8 mouse cellular contexts compared by ENCODE assay signal in the genomic region with DNA sequence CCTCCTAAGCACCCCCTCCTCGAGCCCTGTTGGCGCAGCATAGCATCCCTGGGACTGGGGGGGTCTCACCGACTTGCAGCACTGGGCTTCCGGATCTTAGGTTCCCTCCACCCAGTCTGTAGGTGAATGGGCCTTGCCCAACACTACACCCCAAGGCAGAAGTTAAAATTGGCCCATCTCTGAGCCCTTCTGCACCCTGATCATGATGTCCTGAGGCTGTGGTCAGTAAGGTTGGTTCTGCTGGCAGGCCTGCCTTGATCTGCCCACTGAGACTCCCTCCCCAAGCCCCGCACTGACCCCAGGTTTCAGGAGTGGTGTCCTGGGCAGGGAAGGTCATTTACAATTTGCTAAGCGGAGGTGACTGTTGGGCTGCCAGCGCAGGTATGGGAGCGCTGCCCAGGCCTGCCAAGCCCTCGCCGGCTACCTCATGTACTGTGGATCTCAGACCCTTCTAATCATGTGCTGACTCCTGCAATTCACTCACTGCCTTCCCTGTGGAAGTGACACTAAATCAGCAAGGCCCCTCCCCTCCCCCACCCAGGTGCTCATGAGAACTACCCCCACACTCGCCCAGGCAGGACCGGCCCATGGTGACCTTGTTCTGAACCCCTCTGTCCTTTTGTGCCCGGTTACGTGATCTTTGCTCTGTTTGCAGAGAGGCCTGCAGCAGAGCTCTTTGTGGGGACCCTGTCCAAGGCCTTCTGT. TPM values are rescaled to one million over a fixed set of nuclear protein-coding genes. Genes with fewer than 3 reads are reported as not detected.
DNase-seq lines count a peak whose midpoint lies in the region; ATAC-seq and TF ChIP-seq lines count a peak whose summit lies in the region.

No protein-coding gene starts in this region.

- no peak for TF ChIP-seq POLR2A in ES-Bruce4 (IDR thresholded peaks at IDR 0.05; ENCODE audit: insufficient read depth, low read length)

- H3K27me3 ChIP-seq in heart, embryonic 11.5 days (ENCODE audit: control insufficient read depth, insufficient read depth, low read length): no peaks in the 10 kb centered on the region
- H3K27me3 ChIP-seq in ES-Bruce4 (ENCODE audit: control insufficient read depth, insufficient read depth, low read length, poor library complexity, severe bottlenecking): no peaks in the 10 kb centered on the region
- 0 out of 2 replicates have a peak, but pooled peaks cover 7% of the 10 kb centered on the region for H3K27me3 ChIP-seq in forebrain, embryonic 12.5 days
- H3K27me3 ChIP-seq in liver, embryonic 11.5 days (replicated peaks; ENCODE audit: control insufficient read depth, insufficient read depth, low read length): no peaks in the 10 kb centered on the region; the same call in 1 of the 2 replicates

- H3K4me3 ChIP-seq in heart, embryonic 11.5 days (ENCODE audit: low read depth, low read length): no peak overlapping the region
- H3K4me3 ChIP-seq in ES-Bruce4 (ENCODE audit: low read depth, low read length): no peak overlapping the region
- no peak overlapping the region for H3K4me3 ChIP-seq in forebrain, embryonic 12.5 days (replicated peaks)
- no peak overlapping the region for H3K4me3 ChIP-seq in liver, embryonic 11.5 days (ENCODE audit: low read depth, low read length)

- no peak for DNase-seq in heart, postnatal 25 days (ENCODE audit: low spot score)
- DNase-seq in liver, embryonic 11.5 days (ENCODE audit: low spot score): peak; percentile 66
- DNase-seq in right cerebral cortex, postnatal 25 days: no peak
- no peak for DNase-seq in urinary bladder, adult 2 months (ENCODE audit: low spot score)
- DNase-seq in left cerebral cortex, postnatal 10 days (ENCODE audit: extremely low spot score in 1 of 2, low spot score in 2 of 2): no peak

- 0 out of 2 replicates have a peak, but pooled peaks cover 3% of the 10 kb centered on the region for H3K36me3 ChIP-seq in heart, embryonic 11.5 days (ENCODE audit: control insufficient read depth, insufficient read depth, low read length)
- H3K36me3 ChIP-seq in ES-Bruce4 (ENCODE audit: control insufficient read depth, insufficient read depth, low read length, poor library complexity, severe bottlenecking): no peaks in the 10 kb centered on the region
- H3K36me3 ChIP-seq in forebrain, embryonic 12.5 days (replicated peaks): peaks cover 51% of the 10 kb centered on the region
- H3K36me3 ChIP-seq in liver, embryonic 11.5 days (ENCODE audit: control insufficient read depth, insufficient read depth, low read length): peaks cover 9% of the 10 kb centered on the region

- no peak for TF ChIP-seq CTCF in ES-Bruce4 (IDR thresholded peaks at IDR 0.05; ENCODE audit: low read depth, low read length)

- intact Hi-C loops in heart, postnatal 25 days (cut with DNase I): loop anchor here (10.0 kb wide), 2 partner anchors 318 to 348 kb away; partner anchors contain the start of genes Hspb9 and Kat2a
- intact Hi-C loops in left cerebral cortex, postnatal 10 days (cut with DNase I): no loop called here

- WGBS in heart, embryonic 11.5 days (ENCODE audit: insufficient replicate concordance): 47% methylated on average over 14 of the region's 14 CpGs
- 83% methylated on average over 14 of the region's 14 CpGs for WGBS in forebrain, embryonic 12.5 days
- 56% methylated on average over 14 of the region's 14 CpGs for WGBS in liver, embryonic 11.5 days

- peak overlapping the region; percentile 99 for H3K27ac ChIP-seq in heart, embryonic 11.5 days (ENCODE audit: low read depth, low read length)
- peak overlapping the region; percentile 33; the same call in 1 of the 2 replicates for H3K27ac ChIP-seq in ES-Bruce4 (ENCODE audit: insufficient read depth, low read length)
- H3K27ac ChIP-seq in forebrain, embryonic 12.5 days: peak overlapping the region; percentile 73
- peak overlapping the region; percentile 99 for H3K27ac ChIP-seq in liver, embryonic 11.5 days (ENCODE audit: low read depth, low read length)

- H3K9me3 ChIP-seq in heart, embryonic 11.5 days (replicated peaks; ENCODE audit: control insufficient read depth, low read length): no peaks in the 10 kb centered on the region
- H3K9me3 ChIP-seq in ES-Bruce4 (replicated peaks; ENCODE audit: control insufficient read depth, insufficient read depth, low read length, poor library complexity, severe bottlenecking): no peaks in the 10 kb centered on the region
- H3K9me3 ChIP-seq in forebrain, embryonic 12.5 days: no peaks in the 10 kb centered on the region
- no peaks in the 10 kb centered on the region for H3K9me3 ChIP-seq in liver, embryonic 11.5 days (ENCODE audit: control insufficient read depth, low read length)

- peak; percentile 11; the same call in 1 of the 2 replicates for ATAC-seq in heart, embryonic 11.5 days (replicated peaks; ENCODE audit: insufficient number of reproducible peaks, low FRiP score, low TSS enrichment)
- ATAC-seq in forebrain, embryonic 12.5 days (ENCODE audit: low FRiP score): no peak
- no peak for ATAC-seq in liver, embryonic 11.5 days (replicated peaks; ENCODE audit: low FRiP score)

- peak overlapping the region; percentile 46 for H3K4me2 ChIP-seq in heart, embryonic 11.5 days
- no peak overlapping the region for H3K4me2 ChIP-seq in forebrain, embryonic 12.5 days
- peak overlapping the region; percentile 46 for H3K4me2 ChIP-seq in liver, embryonic 11.5 days

- peak overlapping the region; percentile 64 for H3K9ac ChIP-seq in heart, embryonic 11.5 days (ENCODE audit: low read depth, low read length)
- peak overlapping the region; percentile 41 for H3K9ac ChIP-seq in ES-Bruce4 (ENCODE audit: low read depth, poor library complexity, severe bottlenecking)
- no peak overlapping the region for H3K9ac ChIP-seq in forebrain, embryonic 12.5 days
- peak overlapping the region; percentile 46 for H3K9ac ChIP-seq in liver, embryonic 11.5 days (ENCODE audit: low read depth, low read length)

- no peak for TF ChIP-seq EP300 in ES-Bruce4 (IDR thresholded peaks at IDR 0.05; ENCODE audit: insufficient read depth, low read depth, low read length)

- H3K4me1 ChIP-seq in heart, embryonic 11.5 days (ENCODE audit: control insufficient read depth, insufficient read depth, low read length): peaks cover 74% of the 10 kb centered on the region
- H3K4me1 ChIP-seq in ES-Bruce4 (ENCODE audit: control insufficient read depth, insufficient read depth, low read length): peaks cover 4% of the 10 kb centered on the region
- H3K4me1 ChIP-seq in forebrain, embryonic 12.5 days: peaks cover 9% of the 10 kb centered on the region; the same call in 1 of the 2 replicates
- H3K4me1 ChIP-seq in liver, embryonic 11.5 days (replicated peaks; ENCODE audit: control insufficient read depth, insufficient read depth, low read length): peaks cover 58% of the 10 kb centered on the region

RNA-seq across cellular contexts. Expression of gene Naglu, which starts 6.7 kb away (rescaled TPM):
- 9.6 and 13.1 TPM in 2 replicates for polyA plus RNA-seq in heart, embryonic 11.5 days (2014; fragmentation: Nextera tagmentation; extraction: Ambion mirVana)
- 1 to 10 TPM; 8.0 to 8.7 TPM for total RNA-seq in heart, postnatal 25 days (2021)
- polyA plus RNA-seq in ES-Bruce4 (2011; ENCODE audit: insufficient read depth, insufficient read length, low read depth, missing spikeins): 7.3 and 7.9 TPM in 2 replicates
- polyA plus RNA-seq in forebrain, embryonic 12.5 days (2016; fragmentation: Nextera tagmentation; extraction: Ambion mirVana): 7.8 and 8.7 TPM in 2 replicates
- 7.7 and 8.0 TPM in 2 replicates for polyA plus RNA-seq in liver, embryonic 11.5 days (2014; fragmentation: Nextera tagmentation; extraction: Ambion mirVana)
- 27.2 and 29.0 TPM in 2 replicates for polyA plus RNA-seq in urinary bladder, adult 2 months (2012; rRNA removed)
- total RNA-seq in left cerebral cortex, postnatal 10 days (2021): 10 to 100 TPM in 1 of 2 experiments, 1 to 10 TPM in 1; 9.4 to 10.2 TPM

RNA-seq across cellular contexts. Expression of gene Hsd17b1, which starts 15.1 kb away (rescaled TPM):
- 0.11 TPM in 1 of 2 replicates, not detected in the other for polyA plus RNA-seq in heart, embryonic 11.5 days (2014; fragmentation: Nextera tagmentation; extraction: Ambion mirVana)
- total RNA-seq in heart, postnatal 25 days (2021): under 1 TPM; 0.55 to 0.64 TPM
- 1.0 TPM in 1 of 2 replicates, not detected in the other for polyA plus RNA-seq in ES-Bruce4 (2011; ENCODE audit: insufficient read depth, insufficient read length, low read depth, missing spikeins)
- 0.19 and 0.33 TPM in 2 replicates for polyA plus RNA-seq in forebrain, embryonic 12.5 days (2016; fragmentation: Nextera tagmentation; extraction: Ambion mirVana)
- 0.12 and 0.27 TPM in 2 replicates for polyA plus RNA-seq in liver, embryonic 11.5 days (2014; fragmentation: Nextera tagmentation; extraction: Ambion mirVana)
- polyA plus RNA-seq in urinary bladder, adult 2 months (2012; rRNA removed): 0.56 and 0.57 TPM in 2 replicates
- total RNA-seq in left cerebral cortex, postnatal 10 days (2021): under 1 TPM; 0.43 to 0.79 TPM

RNA-seq across cellular contexts. Expression of gene Coasy, which starts 19.2 kb away (rescaled TPM):
- 29.6 and 34.3 TPM in 2 replicates for polyA plus RNA-seq in heart, embryonic 11.5 days (2014; fragmentation: Nextera tagmentation; extraction: Ambion mirVana)
- 10 to 100 TPM; 15.8 to 17.1 TPM for total RNA-seq in heart, postnatal 25 days (2021)
- polyA plus RNA-seq in ES-Bruce4 (2011; ENCODE audit: insufficient read depth, insufficient read length, low read depth, missing spikeins): 21.7 and 24.5 TPM in 2 replicates
- polyA plus RNA-seq in forebrain, embryonic 12.5 days (2016; fragmentation: Nextera tagmentation; extraction: Ambion mirVana): 50.7 and 50.9 TPM in 2 replicates
- polyA plus RNA-seq in liver, embryonic 11.5 days (2014; fragmentation: Nextera tagmentation; extraction: Ambion mirVana): 43.3 and 45.8 TPM in 2 replicates
- 25.8 and 38.8 TPM in 2 replicates for polyA plus RNA-seq in urinary bladder, adult 2 months (2012; rRNA removed)
- 10 to 100 TPM; 32.3 to 32.4 TPM for total RNA-seq in left cerebral cortex, postnatal 10 days (2021)

RNA-seq across cellular contexts. Expression of gene Mlx, which starts 24.0 kb away (rescaled TPM):
- 34.5 and 36.0 TPM in 2 replicates for polyA plus RNA-seq in heart, embryonic 11.5 days (2014; fragmentation: Nextera tagmentation; extraction: Ambion mirVana)
- total RNA-seq in heart, postnatal 25 days (2021): 10 to 100 TPM; 19.1 to 21.4 TPM
- 40.5 and 44.8 TPM in 2 replicates for polyA plus RNA-seq in ES-Bruce4 (2011; ENCODE audit: insufficient read depth, insufficient read length, low read depth, missing spikeins)
- polyA plus RNA-seq in forebrain, embryonic 12.5 days (2016; fragmentation: Nextera tagmentation; extraction: Ambion mirVana): 47.6 and 52.6 TPM in 2 replicates
- 45.3 and 45.6 TPM in 2 replicates for polyA plus RNA-seq in liver, embryonic 11.5 days (2014; fragmentation: Nextera tagmentation; extraction: Ambion mirVana)
- polyA plus RNA-seq in urinary bladder, adult 2 months (2012; rRNA removed): 34.1 and 38.0 TPM in 2 replicates
- 10 to 100 TPM; 52.8 to 55.8 TPM for total RNA-seq in left cerebral cortex, postnatal 10 days (2021)

RNA-seq across cellular contexts. Expression of gene Psmc3ip, which starts 32.1 kb away (rescaled TPM):
- polyA plus RNA-seq in heart, embryonic 11.5 days (2014; fragmentation: Nextera tagmentation; extraction: Ambion mirVana): 23.1 and 27.5 TPM in 2 replicates
- total RNA-seq in heart, postnatal 25 days (2021): 1 to 10 TPM; 3.1 TPM
- polyA plus RNA-seq in ES-Bruce4 (2011; ENCODE audit: insufficient read depth, insufficient read length, low read depth, missing spikeins): 35.1 and 35.3 TPM in 2 replicates
- 59.0 and 62.1 TPM in 2 replicates for polyA plus RNA-seq in forebrain, embryonic 12.5 days (2016; fragmentation: Nextera tagmentation; extraction: Ambion mirVana)
- polyA plus RNA-seq in liver, embryonic 11.5 days (2014; fragmentation: Nextera tagmentation; extraction: Ambion mirVana): 40.7 and 42.8 TPM in 2 replicates
- polyA plus RNA-seq in urinary bladder, adult 2 months (2012; rRNA removed): 7.1 and 7.9 TPM in 2 replicates
- total RNA-seq in left cerebral cortex, postnatal 10 days (2021): 1 to 10 TPM; 4.4 to 4.8 TPM

Comparison
In these comparisons a context has a peak if more than half of its experiments do, and no peak if none do; other contexts are left out.
1. H3K27ac ChIP-seq: peak in every context shown above with its lines; median percentile 99 in heart, embryonic 11.5 days; 99 in liver, embryonic 11.5 days; 73 in forebrain, embryonic 12.5 days; 33 in ES-Bruce4.